Mouse (Mus musculus) CH12.LX (cell line): ENCODE measurements around the gene Rab21. TPM values are rescaled to one million over a fixed set of nuclear protein-coding genes. Genes with fewer than 3 reads are reported as not detected.

ENCODE experiments used
- polyA plus RNA-seq: library from polyadenylated mRNA; unstranded; fragments of >175 nt; gene quantifications from 2 replicates; pipeline ENCODE4 v1.2.1, GENCODE M21; 2012; ENCODE audit warnings: low read depth; ENCODE audit not compliant: insufficient read length
- total RNA-seq, 2 experiments: library from RNA; depleted of rRNA; stranded (reverse); fragments of 300-350 nt in 1 of 2; fragments of >200 nt in 1 of 2; gene quantifications; 2 replicates each; pipeline ENCODE4 v1.2.3; 2012 to 2014

The Rab21 gene
- total and polyA plus RNA-seq, 3 experiments, result 55.6 to 58.4 (median 57.4) TPM

Other genes starting within 250 kb of the Rab21 start
- 0.42 and 0.55 TPM in 2 replicates for gene Tph2, start 130.6 kb downstream of the Rab21 start, total RNA-seq (2012; rRNA removed)
- gene Tph2, start 130.6 kb downstream of the Rab21 start, total RNA-seq (2014; rRNA removed), result 0.42 and 0.43 TPM in 2 replicates
- 0.46 and 0.54 TPM in 2 replicates for gene Tph2, start 130.6 kb downstream of the Rab21 start, polyA plus RNA-seq
- 10.5 and 13.4 TPM in 2 replicates for gene Tbc1d15, start 64.1 kb downstream of the Rab21 start, total RNA-seq (2012; rRNA removed)
- gene Tbc1d15, start 64.1 kb downstream of the Rab21 start, total RNA-seq (2014; rRNA removed), result 21.4 and 23.3 TPM in 2 replicates
- 59.5 and 75.6 TPM in 2 replicates for gene Tbc1d15, start 64.1 kb downstream of the Rab21 start, polyA plus RNA-seq
- 20.9 and 25.7 TPM in 2 replicates for gene Tmem19, start 46.9 kb upstream of the Rab21 start, total RNA-seq (2012; rRNA removed)
- 26.0 and 34.3 TPM in 2 replicates for gene Tmem19, start 46.9 kb upstream of the Rab21 start, total RNA-seq (2014; rRNA removed)
- gene Tmem19, start 46.9 kb upstream of the Rab21 start, polyA plus RNA-seq, result 22.9 and 29.3 TPM in 2 replicates
- gene Thap2, start 68.8 kb upstream of the Rab21 start, total RNA-seq (2012; rRNA removed), result 7.6 and 11.3 TPM in 2 replicates
- 6.9 and 7.9 TPM in 2 replicates for gene Thap2, start 68.8 kb upstream of the Rab21 start, total RNA-seq (2014; rRNA removed)
- gene Thap2, start 68.8 kb upstream of the Rab21 start, polyA plus RNA-seq, result 4.3 and 4.8 TPM in 2 replicates
- gene Zfc3h1, start 69.4 kb upstream of the Rab21 start, total RNA-seq (2012; rRNA removed), result 29.8 and 40.7 TPM in 2 replicates
- gene Zfc3h1, start 69.4 kb upstream of the Rab21 start, total RNA-seq (2014; rRNA removed), result 51.7 and 58.3 TPM in 2 replicates
- gene Zfc3h1, start 69.4 kb upstream of the Rab21 start, polyA plus RNA-seq, result 39.2 and 48.7 TPM in 2 replicates